Mouse (Mus musculus): ENCODE results near the gene Cse1l. TPM values are rescaled to one million over a fixed set of nuclear protein-coding genes. Genes with fewer than 3 reads are reported as not detected.

The Cse1l gene
- polyA plus RNA-seq, 1 experiment from 2014 or later: 99.4 TPM

DNA sequence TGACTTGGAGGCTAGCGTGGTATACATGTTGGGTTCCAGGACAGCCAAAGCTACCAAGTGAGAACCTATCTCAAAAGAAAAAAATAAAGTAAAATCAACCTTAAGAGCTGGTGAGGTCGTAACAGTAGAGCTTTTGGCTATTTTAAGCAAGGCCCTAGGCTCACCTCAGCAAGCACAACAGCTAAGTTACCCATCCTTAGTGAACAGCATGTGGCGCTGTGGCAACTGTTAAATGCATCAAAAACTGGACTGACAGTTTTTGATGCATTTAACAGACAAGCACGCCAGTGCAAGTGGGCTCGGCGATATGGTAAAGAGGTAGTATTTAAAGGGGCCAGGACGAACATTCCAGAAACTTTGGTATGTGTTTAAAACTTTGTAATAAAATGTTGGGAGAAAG is 85.0 kb downstream of the Cse1l start:
- 92% methylated on average over 7 of the region's 7 CpGs for WGBS
- no peak overlapping the region for H3K9ac ChIP-seq
- H3K4me2 ChIP-seq: no peak overlapping the region
- no peaks in the 10 kb centered on the region for H3K9me3 ChIP-seq
- H3K27me3 ChIP-seq (replicated peaks): no peaks in the 10 kb centered on the region
- H3K4me1 ChIP-seq: peaks cover 34% of the 10 kb centered on the region
- ATAC-seq (replicated peaks): no peak
- no peak overlapping the region for H3K27ac ChIP-seq
- H3K4me3 ChIP-seq: no peak overlapping the region
- H3K36me3 ChIP-seq (replicated peaks): no peaks in the 10 kb centered on the region

DNA sequence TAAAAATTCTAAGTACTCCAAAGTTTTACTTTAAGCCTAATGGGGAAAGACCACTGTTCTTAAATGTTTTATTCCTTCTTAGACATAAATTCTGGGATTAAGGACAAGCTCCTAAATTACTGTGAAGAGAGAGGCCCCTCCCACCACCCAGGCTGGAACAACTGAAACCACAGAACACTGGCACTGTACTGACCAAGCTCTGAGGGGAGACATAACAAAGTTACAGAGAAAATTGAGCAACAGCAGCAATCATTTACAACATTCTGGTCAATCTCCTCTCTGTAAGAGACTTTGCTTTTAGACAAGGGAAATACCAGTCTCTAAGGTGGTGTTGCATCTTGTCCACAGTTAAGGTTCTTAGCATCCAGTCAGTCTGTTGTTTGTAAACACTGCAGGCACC is 86.1 kb downstream of the Cse1l start:
- H3K27ac ChIP-seq: no peak overlapping the region
- no peaks in the 10 kb centered on the region for H3K27me3 ChIP-seq (replicated peaks)
- no peaks in the 10 kb centered on the region for H3K9me3 ChIP-seq
- no peak overlapping the region for H3K4me3 ChIP-seq
- ATAC-seq (replicated peaks): no peak
- H3K4me1 ChIP-seq: peaks cover 40% of the 10 kb centered on the region
- H3K36me3 ChIP-seq (replicated peaks): no peaks in the 10 kb centered on the region
- no peak overlapping the region for H3K9ac ChIP-seq
- H3K4me2 ChIP-seq: no peak overlapping the region

DNA sequence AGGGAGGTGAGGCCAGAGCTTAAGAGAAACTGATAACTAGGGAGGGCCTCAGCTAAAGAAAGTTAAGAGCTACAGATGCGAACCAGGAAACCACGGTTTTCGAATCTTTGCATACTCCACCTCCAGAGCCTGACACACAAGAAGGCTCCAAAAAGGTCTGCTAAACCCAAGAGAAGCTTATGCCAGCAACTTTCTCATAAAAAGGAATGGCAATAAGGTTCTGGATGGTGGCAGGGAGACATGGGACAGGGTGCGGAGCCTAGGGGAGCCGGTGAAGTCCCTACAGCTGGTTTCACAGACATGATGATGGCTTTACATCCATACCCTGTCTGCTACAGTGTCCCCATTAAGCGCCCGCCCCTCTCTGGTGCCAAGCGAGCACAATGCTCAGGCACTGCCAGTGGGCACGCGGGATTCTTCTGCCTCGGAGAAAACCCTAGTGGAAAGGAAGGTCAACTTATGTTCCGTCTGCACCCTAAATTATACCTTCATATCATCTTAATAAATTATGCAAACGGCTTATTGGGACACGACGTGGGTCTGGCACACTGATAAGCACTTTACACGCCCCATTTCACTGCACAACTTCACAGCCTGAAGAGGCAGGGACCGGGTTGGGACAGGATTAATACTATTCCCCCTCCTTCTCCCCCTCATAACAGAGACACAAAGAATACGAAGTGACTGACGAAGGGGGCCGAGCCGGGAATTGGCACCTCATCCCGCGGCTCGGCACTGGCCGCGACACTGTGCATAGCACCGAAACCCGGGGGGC is 89.4 kb downstream of the Cse1l start:
- Histone ChIP-seq H3K4me1 (peaks cover 42% of the 10 kb centered on the region), H3K9ac (peak overlapping the region; percentile 82), H3K4me2 (peak overlapping the region; percentile 85), H3K4me3 (peak overlapping the region; percentile 87), H3K27ac (peak overlapping the region; percentile 96), H3K36me3 (replicated peaks) (no peaks in the 10 kb centered on the region), H3K9me3 (no peaks in the 10 kb centered on the region), H3K27me3 (replicated peaks) (no peaks in the 10 kb centered on the region)
- peak; percentile 58 for ATAC-seq (replicated peaks)
- WGBS: 4% methylated on average over 28 of the region's 28 CpGs

Other genes with a start within 250 kb of the Cse1l start
- gene Prex1, start 192.2 kb upstream of the Cse1l start, polyA plus RNA-seq (2015; fragmentation: Nextera tagmentation; extraction: Ambion mirVana): 20.6 and 22.0 TPM in 2 replicates
- 10.2 and 11.0 TPM in 2 replicates for gene Trp53rkb, start 113.5 kb upstream of the Cse1l start, polyA plus RNA-seq (2015; fragmentation: Nextera tagmentation; extraction: Ambion mirVana)
- 4.9 and 5.2 TPM in 2 replicates for gene Arfgef2, start 100.5 kb upstream of the Cse1l start, polyA plus RNA-seq (2015; fragmentation: Nextera tagmentation; extraction: Ambion mirVana)
- 114 and 122 TPM in 2 replicates for gene Stau1, start 90.3 kb downstream of the Cse1l start, polyA plus RNA-seq (2015; fragmentation: Nextera tagmentation; extraction: Ambion mirVana)
- gene Ddx27, start 109.2 kb downstream of the Cse1l start, polyA plus RNA-seq (2015; fragmentation: Nextera tagmentation; extraction: Ambion mirVana): 38.8 and 40.7 TPM in 2 replicates
- 9.5 and 10.1 TPM in 2 replicates for gene Znfx1, start 157.0 kb downstream of the Cse1l start, polyA plus RNA-seq (2015; fragmentation: Nextera tagmentation; extraction: Ambion mirVana)